Mouse (Mus musculus): ENCODE data around the gene Pcdh15.

The Pcdh15 gene

GRCm38 (mm10) chr10:73098966-73099845 lies at the start of gene Pcdh15:
Gene Pcdh15, plus strand, starts transcription at chr10:73099342.
- no peak for DNase-seq

GRCm38 (mm10) chr10:73052074-73052473 lies 47.1 kb upstream of the Pcdh15 start:
- no peak for DNase-seq

- DNase-seq = no peak
These were observed 39.4 kb upstream of the Pcdh15 start for GRCm38 (mm10) chr10:73059726-73060230.

GRCm38 (mm10) chr10:73086703-73087102 lies 12.4 kb upstream of the Pcdh15 start:
- DNase-seq = no peak

GRCm38 (mm10) chr10:73096531-73097135 lies 2.5 kb upstream of the Pcdh15 start:
- DNase-seq = no peak

- DNase-seq = no peak
These were observed 2.0 kb upstream of the Pcdh15 start for GRCm38 (mm10) chr10:73097176-73097575.

GRCm38 (mm10) chr10:73097979-73098378 lies 1.2 kb upstream of the Pcdh15 start:
- peak; percentile 18 for DNase-seq

- no peak for DNase-seq
These were observed 702 bp downstream of the Pcdh15 start for GRCm38 (mm10) chr10:73099846-73100241.

GRCm38 (mm10) chr10:73103383-73103994 lies 4.3 kb downstream of the Pcdh15 start:
- DNase-seq = no peak

GRCm38 (mm10) chr10:73105893-73106292 lies 6.8 kb downstream of the Pcdh15 start:
- peak; percentile 13 for DNase-seq

GRCm38 (mm10) chr10:73137985-73138384 lies 38.8 kb downstream of the Pcdh15 start:
- no peak for DNase-seq

GRCm38 (mm10) chr10:73147543-73147942 lies 48.4 kb downstream of the Pcdh15 start:
- no peak for DNase-seq

GRCm38 (mm10) chr10:73147978-73148377 lies 48.8 kb downstream of the Pcdh15 start:
- DNase-seq = no peak

GRCm38 (mm10) chr10:73154544-73154943 lies 55.4 kb downstream of the Pcdh15 start:
- no peak for DNase-seq

- DNase-seq = no peak
These were observed 62.6 kb downstream of the Pcdh15 start for GRCm38 (mm10) chr10:73161757-73162156.

- DNase-seq = no peak
These were observed 116.9 kb downstream of the Pcdh15 start for GRCm38 (mm10) chr10:73216001-73216400.

GRCm38 (mm10) chr10:73242294-73242693 lies 143.2 kb downstream of the Pcdh15 start:
- DNase-seq = no peak

- no peak for DNase-seq
These were observed 181.3 kb downstream of the Pcdh15 start for GRCm38 (mm10) chr10:73280438-73280837.

GRCm38 (mm10) chr10:73296456-73296855 lies 197.3 kb downstream of the Pcdh15 start:
- DNase-seq = no peak

GRCm38 (mm10) chr10:73301951-73302350 lies 202.8 kb downstream of the Pcdh15 start:
- no peak for DNase-seq

- no peak for DNase-seq
These were observed 207.5 kb downstream of the Pcdh15 start for GRCm38 (mm10) chr10:73306677-73307076.

GRCm38 (mm10) chr10:73326861-73327260 lies 227.7 kb downstream of the Pcdh15 start:
- no peak for DNase-seq

- no peak for DNase-seq
These were observed 234.3 kb downstream of the Pcdh15 start for GRCm38 (mm10) chr10:73333426-73333825.

- no peak for DNase-seq
These were observed 279.9 kb downstream of the Pcdh15 start for GRCm38 (mm10) chr10:73379001-73379400.
